Mouse (Mus musculus): ENCODE results near the gene Prdx5. TPM values are rescaled to one million over a fixed set of nuclear protein-coding genes. Genes with fewer than 3 reads are reported as not detected.

Prdx5 gene
- polyA plus RNA-seq, 1 experiment from 2014 or later: 177 TPM

DNA sequence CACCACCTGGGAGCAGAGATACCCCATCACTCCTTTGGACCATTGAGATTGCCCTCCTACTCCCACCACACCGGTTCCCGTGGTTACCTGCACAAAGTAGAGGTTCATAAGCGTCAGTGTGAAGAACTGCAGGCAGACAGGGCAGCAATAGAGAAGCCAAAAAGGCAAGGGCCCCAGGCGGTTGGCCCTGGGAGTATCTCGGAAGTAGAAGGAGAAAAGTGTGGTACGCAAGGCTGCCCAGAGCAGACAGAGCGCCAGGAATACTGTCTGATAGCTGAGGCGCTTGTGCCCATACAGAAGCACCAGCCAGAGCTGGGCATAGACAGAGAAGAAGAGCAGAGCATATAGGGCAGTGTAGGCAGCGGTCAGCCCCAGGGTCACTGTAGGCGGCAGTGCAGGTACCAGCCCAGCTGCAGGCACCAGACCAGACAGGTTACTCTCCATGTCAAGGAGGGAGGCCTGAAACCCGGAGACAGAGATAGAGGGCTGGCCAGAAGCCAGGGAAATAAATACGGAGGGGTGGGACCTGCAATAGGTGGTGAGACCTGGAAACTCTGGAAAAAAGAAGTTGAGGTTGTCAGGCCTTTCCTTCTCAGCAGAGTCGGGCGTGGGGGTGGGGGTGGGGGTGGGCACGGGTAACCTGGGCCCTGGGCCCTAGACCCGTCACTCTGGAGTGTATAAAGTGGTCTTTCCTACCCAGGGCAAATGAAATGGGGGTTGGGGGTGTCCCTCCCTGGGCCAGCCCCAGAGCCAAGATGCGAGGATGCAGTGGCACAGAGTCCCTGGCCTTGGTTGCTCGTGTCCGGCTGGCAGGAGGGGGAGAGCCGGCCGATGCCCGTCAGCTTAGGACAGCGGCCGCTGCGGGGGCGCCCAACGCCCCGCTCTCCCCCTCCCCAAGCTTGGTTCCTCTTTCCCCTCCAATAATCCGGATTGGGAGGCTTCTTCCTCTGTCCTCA, 30.8 kb upstream of the Prdx5 start:
- Histone ChIP-seq H3K27ac (ENCODE audit: low read depth, low read length) (peak overlapping the region; percentile 98; the same call in 1 of the 2 replicates), H3K4me2 (replicated peaks; ENCODE audit: low read depth, low read length) (peak overlapping the region; percentile 98), H3K4me1 (ENCODE audit: control insufficient read depth, insufficient read depth, low read length) (peaks cover 9% of the 10 kb centered on the region), H3K9ac (ENCODE audit: low read depth, low read length) (peak overlapping the region; percentile 86), H3K9me3 (ENCODE audit: control insufficient read depth, low read length) (no peaks in the 10 kb centered on the region), H3K36me3 (ENCODE audit: control insufficient read depth, insufficient read depth, low read length) (no peaks in the 10 kb centered on the region), H3K4me3 (ENCODE audit: low read length) (peak overlapping the region; percentile 88), H3K27me3 (ENCODE audit: control insufficient read depth, insufficient read depth, low read length) (peaks cover 5% of the 10 kb centered on the region)
- ATAC-seq (ENCODE audit: low FRiP score, low TSS enrichment): peak; percentile 11
- WGBS: 22% methylated on average over 28 of the region's 29 CpGs

GRCm38 (mm10) chr19:6939106-6940002, 29.4 kb upstream of the Prdx5 start:
- ATAC-seq (ENCODE audit: low FRiP score, low TSS enrichment): no peak
- H3K27me3 ChIP-seq (ENCODE audit: control insufficient read depth, insufficient read depth, low read length): peaks cover 19% of the 10 kb centered on the region
- H3K4me2 ChIP-seq (replicated peaks; ENCODE audit: low read depth, low read length): no peak overlapping the region
- H3K27ac ChIP-seq (ENCODE audit: low read depth, low read length): no peak overlapping the region
- H3K9ac ChIP-seq (ENCODE audit: low read depth, low read length): no peak overlapping the region
- peaks cover 9% of the 10 kb centered on the region for H3K4me1 ChIP-seq (ENCODE audit: control insufficient read depth, insufficient read depth, low read length)
- H3K36me3 ChIP-seq (ENCODE audit: control insufficient read depth, insufficient read depth, low read length): no peaks in the 10 kb centered on the region
- WGBS: 89% methylated on average over 20 of the region's 20 CpGs
- H3K9me3 ChIP-seq (ENCODE audit: control insufficient read depth, low read length): no peaks in the 10 kb centered on the region
- no peak overlapping the region for H3K4me3 ChIP-seq (ENCODE audit: low read length)

DNA sequence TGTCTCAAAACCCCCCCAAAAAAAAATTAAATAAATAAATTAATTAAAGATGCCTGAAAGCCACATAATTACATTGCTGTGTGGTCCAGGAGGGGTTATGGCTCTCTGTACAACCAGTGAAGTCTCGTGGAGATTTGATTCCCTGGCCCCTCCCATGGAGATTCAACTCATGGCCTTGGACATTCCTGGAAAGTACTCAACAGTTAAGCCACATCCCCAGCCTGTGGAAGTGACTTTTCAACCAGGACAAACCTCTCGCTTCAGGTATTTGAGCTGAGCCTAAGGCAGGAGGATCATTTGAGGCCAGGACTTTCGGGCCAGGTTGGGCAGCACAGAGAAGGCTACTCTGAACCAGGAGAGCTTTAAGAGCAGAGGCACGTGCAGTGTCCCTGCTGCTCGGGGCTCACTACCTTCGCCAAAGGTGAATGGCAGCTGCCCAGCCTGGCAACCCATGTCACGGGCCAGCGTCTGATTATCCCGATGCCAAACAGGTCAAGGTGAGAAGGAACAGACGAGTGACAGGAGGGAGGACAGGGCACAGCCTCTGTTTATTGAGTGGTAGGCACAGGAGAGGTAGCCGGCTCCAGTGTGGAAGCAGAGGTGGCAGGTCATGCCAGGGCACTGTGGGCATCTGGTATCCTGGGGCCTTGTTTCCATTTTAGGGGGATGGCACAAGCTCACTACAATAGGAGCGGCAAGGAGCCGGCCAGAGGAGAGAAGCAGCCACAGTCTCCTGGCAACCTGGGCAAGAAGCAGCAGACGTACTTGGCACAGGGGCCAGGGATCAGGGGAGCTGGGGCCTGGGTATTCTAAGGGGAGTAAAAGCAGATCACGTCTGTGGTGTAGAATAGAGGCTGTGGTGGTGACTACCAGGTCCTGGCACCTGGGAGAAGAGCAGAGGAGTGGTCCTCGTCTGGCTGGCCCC, 27.9 kb upstream of the Prdx5 start:
- Histone ChIP-seq H3K9me3 (ENCODE audit: control insufficient read depth, low read length) (no peaks in the 10 kb centered on the region), H3K27ac (ENCODE audit: low read depth, low read length) (no peak overlapping the region), H3K36me3 (ENCODE audit: control insufficient read depth, insufficient read depth, low read length) (no peaks in the 10 kb centered on the region), H3K9ac (ENCODE audit: low read depth, low read length) (no peak overlapping the region), H3K4me2 (replicated peaks; ENCODE audit: low read depth, low read length) (no peak overlapping the region), H3K4me1 (ENCODE audit: control insufficient read depth, insufficient read depth, low read length) (peaks cover 19% of the 10 kb centered on the region), H3K4me3 (ENCODE audit: low read length) (no peak overlapping the region), H3K27me3 (ENCODE audit: control insufficient read depth, insufficient read depth, low read length) (peaks cover 34% of the 10 kb centered on the region)
- no peak for ATAC-seq (ENCODE audit: low FRiP score, low TSS enrichment)
- WGBS: 79% methylated on average over 16 of the region's 16 CpGs

DNA sequence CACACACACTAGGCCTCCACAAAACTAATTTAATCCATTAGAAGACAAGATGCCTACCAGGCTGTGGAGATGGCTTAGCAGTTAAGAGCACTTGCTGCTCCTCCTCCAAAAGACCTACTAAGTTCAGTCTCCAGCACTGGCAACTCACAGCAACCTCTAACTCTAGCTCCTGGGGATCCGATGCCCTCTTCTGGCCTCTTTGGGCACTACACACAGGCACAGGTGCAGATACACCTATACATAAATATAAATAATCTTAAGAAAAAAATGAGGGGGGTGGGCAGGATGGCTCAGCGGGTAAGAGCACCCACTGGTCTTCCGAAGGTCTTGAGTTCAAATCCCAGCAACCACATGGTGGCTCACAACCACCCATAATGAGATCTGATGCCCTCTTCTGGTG, 26.4 kb upstream of the Prdx5 start:
- H3K27me3 ChIP-seq (ENCODE audit: control insufficient read depth, insufficient read depth, low read length): peaks cover 49% of the 10 kb centered on the region
- no peak overlapping the region for H3K9ac ChIP-seq (ENCODE audit: low read depth, low read length)
- ATAC-seq (ENCODE audit: low FRiP score, low TSS enrichment): no peak
- 25% methylated on average over 3 of the region's 3 CpGs for WGBS
- peaks cover 19% of the 10 kb centered on the region for H3K4me1 ChIP-seq (ENCODE audit: control insufficient read depth, insufficient read depth, low read length)
- no peak overlapping the region for H3K4me3 ChIP-seq (ENCODE audit: low read length)
- H3K9me3 ChIP-seq (ENCODE audit: control insufficient read depth, low read length): no peaks in the 10 kb centered on the region
- no peak overlapping the region for H3K27ac ChIP-seq (ENCODE audit: low read depth, low read length)
- H3K36me3 ChIP-seq (ENCODE audit: control insufficient read depth, insufficient read depth, low read length): no peaks in the 10 kb centered on the region
- H3K4me2 ChIP-seq (replicated peaks; ENCODE audit: low read depth, low read length): no peak overlapping the region

GRCm38 (mm10) chr19:6934195-6934977, 24.5 kb upstream of the Prdx5 start, which contains the start of gene Kcnk4:
Gene Kcnk4 (minus strand): TSS chr19:6934515.
- H3K4me2 ChIP-seq (replicated peaks; ENCODE audit: low read depth, low read length): peak within 1 kb of the TSS; percentile 78
- H3K27me3 ChIP-seq (ENCODE audit: control insufficient read depth, insufficient read depth, low read length): peaks cover 62% of the 10 kb centered on the region

GRCm38 (mm10) chr19:6933436-6934194, 23.7 kb upstream of the Prdx5 start:
- H3K9ac ChIP-seq (ENCODE audit: low read depth, low read length): peak overlapping the region; percentile 44
- H3K27me3 ChIP-seq (ENCODE audit: control insufficient read depth, insufficient read depth, low read length): peaks cover 62% of the 10 kb centered on the region
- no peak overlapping the region for H3K27ac ChIP-seq (ENCODE audit: low read depth, low read length)
- H3K36me3 ChIP-seq (ENCODE audit: control insufficient read depth, insufficient read depth, low read length): no peaks in the 10 kb centered on the region
- peaks cover 10% of the 10 kb centered on the region for H3K4me1 ChIP-seq (ENCODE audit: control insufficient read depth, insufficient read depth, low read length)
- peak overlapping the region; percentile 41 for H3K4me3 ChIP-seq (ENCODE audit: low read length)
- peak; percentile 15; the same call in 1 of the 2 replicates for ATAC-seq (ENCODE audit: low FRiP score, low TSS enrichment)
- no peaks in the 10 kb centered on the region for H3K9me3 ChIP-seq (ENCODE audit: control insufficient read depth, low read length)
- peak overlapping the region; percentile 78 for H3K4me2 ChIP-seq (replicated peaks; ENCODE audit: low read depth, low read length)
- 2% methylated on average over 58 of the region's 58 CpGs for WGBS

More at GRCm38 (mm10) chr19:6934195-6934977, 24.5 kb upstream of the Prdx5 start, which contains the start of gene Kcnk4:
- Histone ChIP-seq H3K9ac (ENCODE audit: low read depth, low read length) (peak within 1 kb of the TSS; percentile 44), H3K36me3 (ENCODE audit: control insufficient read depth, insufficient read depth, low read length) (no peaks in the 10 kb centered on the region), H3K4me1 (ENCODE audit: control insufficient read depth, insufficient read depth, low read length) (peaks cover 10% of the 10 kb centered on the region), H3K4me3 (ENCODE audit: low read length) (peak within 1 kb of the TSS; percentile 41), H3K27ac (ENCODE audit: low read depth, low read length) (no peak within 1 kb of the TSS), H3K9me3 (ENCODE audit: control insufficient read depth, low read length) (no peaks in the 10 kb centered on the region)
- WGBS: 11% methylated on average over 23 of the region's 23 CpGs
- ATAC-seq (ENCODE audit: low FRiP score, low TSS enrichment): no peak

DNA sequence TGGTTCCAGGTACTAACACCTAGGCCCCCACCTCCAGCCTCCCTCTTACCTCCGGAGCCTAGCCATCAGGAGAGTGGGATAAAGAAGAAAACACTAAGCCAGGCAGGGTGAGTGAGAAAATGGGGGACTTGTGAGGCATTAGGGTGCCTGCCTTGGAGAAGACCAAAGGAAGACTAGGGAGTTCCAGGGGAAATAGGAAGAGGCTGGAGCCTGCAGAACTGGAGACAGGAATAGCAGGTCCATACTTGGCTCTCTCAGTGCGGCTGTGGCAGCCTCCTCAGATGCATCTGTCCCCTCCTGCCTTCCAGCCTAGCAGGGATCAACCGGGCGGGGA, 23.2 kb upstream of the Prdx5 start:
- H3K9ac ChIP-seq (ENCODE audit: low read depth, low read length): no peak overlapping the region
- peak overlapping the region; percentile 41 for H3K4me3 ChIP-seq (ENCODE audit: low read length)
- 30% methylated on average over 4 of the region's 4 CpGs for WGBS
- no peaks in the 10 kb centered on the region for H3K36me3 ChIP-seq (ENCODE audit: control insufficient read depth, insufficient read depth, low read length)
- H3K4me1 ChIP-seq (ENCODE audit: control insufficient read depth, insufficient read depth, low read length): peaks cover 10% of the 10 kb centered on the region
- no peaks in the 10 kb centered on the region for H3K9me3 ChIP-seq (ENCODE audit: control insufficient read depth, low read length)
- H3K4me2 ChIP-seq (replicated peaks; ENCODE audit: low read depth, low read length): no peak overlapping the region
- no peak overlapping the region for H3K27ac ChIP-seq (ENCODE audit: low read depth, low read length)
- peaks cover 65% of the 10 kb centered on the region for H3K27me3 ChIP-seq (ENCODE audit: control insufficient read depth, insufficient read depth, low read length)
- ATAC-seq (ENCODE audit: low FRiP score, low TSS enrichment): no peak

All from kidney, embryonic 14.5 days (tissue).